Mouse (Mus musculus): ENCODE measurements around the gene Ubtf.

DNA sequence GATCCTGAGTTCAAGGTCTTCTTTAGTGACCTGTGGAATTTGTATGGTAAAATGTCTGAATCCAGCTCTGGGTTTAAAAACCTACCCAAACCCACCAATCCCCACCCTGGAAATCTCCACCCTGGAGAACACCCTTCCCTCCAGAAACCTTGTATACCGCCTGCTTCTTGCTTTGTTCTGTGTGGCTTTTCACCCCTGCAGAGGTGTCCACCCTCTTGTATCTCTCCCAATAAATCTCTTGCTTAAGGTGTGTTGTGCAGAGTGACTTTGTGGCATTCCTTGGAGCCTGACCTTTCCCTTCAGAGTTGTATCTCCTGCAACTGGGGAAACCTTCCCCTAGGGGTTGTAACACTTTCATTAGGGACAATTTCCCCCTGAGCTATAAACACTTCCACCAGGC is 18.4 kb upstream of the Ubtf start:
- TF ChIP-seq POU5F1 (IDR thresholded peaks at IDR 0.05; ENCODE audit: borderline replicate concordance, low read length) (no peak), CTCF (conservative IDR thresholded peaks at IDR 0.05; ENCODE audit: low read length) (no peak)
